Mouse (Mus musculus) embryo, embryonic 11 days (tissue): ENCODE results near the gene Ptbp1.

Experiments
- DNase-seq: peaks from one replicate; pipeline ENCODE4 v3.0.0-alpha.2; 2015

Ptbp1 gene

DNA sequence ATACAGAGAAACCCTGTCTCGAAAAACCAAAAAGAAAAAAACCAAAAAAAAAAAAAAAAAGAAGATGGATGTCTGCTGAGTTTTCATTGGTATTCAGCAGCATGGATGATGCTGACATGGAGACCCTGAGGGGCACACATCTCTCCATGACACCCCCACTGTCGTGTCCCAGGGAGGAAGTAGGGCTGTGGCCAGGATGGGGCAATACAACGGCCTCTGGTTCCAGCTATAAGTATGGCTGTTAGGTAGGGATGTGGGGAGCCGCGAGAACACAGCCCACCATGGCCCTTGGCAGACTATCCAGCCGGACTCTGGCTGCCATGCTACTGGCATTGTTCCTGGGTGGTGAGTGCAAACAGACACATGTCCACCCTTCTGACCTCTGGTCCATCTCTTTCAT lies 31.8 kb downstream of the Ptbp1 start, which contains the start of gene Elane:
TSS of gene Elane (plus strand) at position 194 of the 400 bp plus-strand sequence.
- no peak for DNase-seq

- DNase-seq: no peak
Observed at GRCm38 (mm10) chr10:79886611-79887010, 32.4 kb downstream of the Ptbp1 start.

GRCm38 (mm10) chr10:79889386-79889785 lies 35.2 kb downstream of the Ptbp1 start:
- DNase-seq: no peak

GRCm38 (mm10) chr10:79890670-79891069 lies 36.4 kb downstream of the Ptbp1 start, which contains the start of gene Cfd:
Gene Cfd (plus strand): TSS chr10:79890853.
- no peak for DNase-seq

DNA sequence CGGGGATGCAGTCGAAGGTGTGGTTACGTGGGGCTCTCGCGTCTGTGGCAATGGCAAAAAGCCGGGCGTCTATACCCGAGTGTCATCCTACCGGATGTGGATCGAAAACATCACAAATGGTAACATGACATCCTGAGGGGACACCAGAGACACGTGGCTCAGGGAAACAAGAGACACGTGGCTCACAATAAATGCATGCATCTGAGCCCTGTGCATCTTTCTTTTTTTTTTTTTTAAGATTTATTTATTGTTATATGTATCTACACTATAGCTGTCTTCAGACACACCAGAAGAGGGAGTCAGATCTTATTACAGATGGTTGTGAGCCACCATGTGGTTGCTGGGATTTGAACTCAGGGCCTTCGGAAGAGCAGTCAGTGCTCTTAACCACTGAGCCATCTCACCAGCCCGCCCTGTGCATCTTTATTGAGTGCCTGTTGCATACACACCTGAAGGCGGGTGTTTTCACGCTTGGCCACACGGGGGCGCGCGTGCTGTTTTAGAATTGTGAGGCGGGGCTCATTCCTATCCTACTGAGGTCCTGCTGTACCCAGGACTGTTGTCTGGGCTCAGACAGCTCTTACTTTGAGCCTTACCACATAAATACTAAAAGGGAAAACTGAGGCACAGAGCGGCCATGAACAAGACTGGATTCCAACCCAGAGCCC lies 38.4 kb downstream of the Ptbp1 start:
- peak; percentile 83 for DNase-seq

- DNase-seq: no peak
Observed at GRCm38 (mm10) chr10:79896306-79896705, 42.1 kb downstream of the Ptbp1 start.

DNA sequence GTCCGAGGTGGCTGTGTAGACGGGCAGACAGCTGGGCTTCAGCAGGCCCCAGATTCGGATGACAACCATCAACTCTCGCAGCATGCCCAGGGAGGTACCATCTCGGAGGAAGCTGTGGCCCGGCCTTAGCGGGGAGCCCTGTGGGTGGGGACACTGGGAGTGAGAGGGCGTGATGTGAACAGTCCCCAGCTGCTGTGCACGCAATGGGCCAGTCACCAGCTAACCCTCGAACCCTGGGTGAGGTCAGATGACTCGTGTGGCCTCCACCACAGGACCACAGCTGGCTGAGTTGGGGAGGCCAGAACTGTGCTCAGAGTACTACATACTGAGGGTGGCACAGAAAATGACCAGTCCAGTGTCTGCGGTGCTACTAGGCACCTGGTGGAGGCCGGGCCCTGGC lies 42.6 kb downstream of the Ptbp1 start:
- no peak for DNase-seq

GRCm38 (mm10) chr10:79897316-79898245 lies 43.4 kb downstream of the Ptbp1 start:
- no peak for DNase-seq

DNA sequence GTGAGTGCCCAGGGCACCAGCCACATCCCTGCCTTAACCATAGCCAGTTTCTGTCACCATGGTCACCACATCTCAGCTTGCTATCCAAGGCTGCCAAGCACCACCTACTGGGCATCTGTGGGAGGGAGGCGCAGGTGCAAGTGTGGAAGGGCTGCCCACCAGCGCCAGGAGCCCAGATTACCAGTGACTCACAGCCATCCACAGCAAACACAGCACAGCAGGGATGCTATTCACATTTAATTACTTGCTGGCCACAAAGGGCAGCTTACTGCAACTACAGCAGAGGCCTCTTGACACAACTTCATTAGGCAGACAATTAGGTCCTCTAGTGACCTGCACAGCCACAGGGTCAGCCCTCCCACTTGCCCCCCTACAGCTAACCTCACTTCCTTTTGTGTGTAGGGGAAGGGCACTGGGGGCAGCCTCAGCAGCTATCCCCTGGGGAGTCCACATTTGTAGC lies 46.8 kb downstream of the Ptbp1 start:
- no peak for DNase-seq

- DNase-seq: no peak
Observed at GRCm38 (mm10) chr10:79906712-79907111, 52.5 kb downstream of the Ptbp1 start.

GRCm38 (mm10) chr10:79907415-79907814 lies 53.2 kb downstream of the Ptbp1 start:
- no peak for DNase-seq

DNA sequence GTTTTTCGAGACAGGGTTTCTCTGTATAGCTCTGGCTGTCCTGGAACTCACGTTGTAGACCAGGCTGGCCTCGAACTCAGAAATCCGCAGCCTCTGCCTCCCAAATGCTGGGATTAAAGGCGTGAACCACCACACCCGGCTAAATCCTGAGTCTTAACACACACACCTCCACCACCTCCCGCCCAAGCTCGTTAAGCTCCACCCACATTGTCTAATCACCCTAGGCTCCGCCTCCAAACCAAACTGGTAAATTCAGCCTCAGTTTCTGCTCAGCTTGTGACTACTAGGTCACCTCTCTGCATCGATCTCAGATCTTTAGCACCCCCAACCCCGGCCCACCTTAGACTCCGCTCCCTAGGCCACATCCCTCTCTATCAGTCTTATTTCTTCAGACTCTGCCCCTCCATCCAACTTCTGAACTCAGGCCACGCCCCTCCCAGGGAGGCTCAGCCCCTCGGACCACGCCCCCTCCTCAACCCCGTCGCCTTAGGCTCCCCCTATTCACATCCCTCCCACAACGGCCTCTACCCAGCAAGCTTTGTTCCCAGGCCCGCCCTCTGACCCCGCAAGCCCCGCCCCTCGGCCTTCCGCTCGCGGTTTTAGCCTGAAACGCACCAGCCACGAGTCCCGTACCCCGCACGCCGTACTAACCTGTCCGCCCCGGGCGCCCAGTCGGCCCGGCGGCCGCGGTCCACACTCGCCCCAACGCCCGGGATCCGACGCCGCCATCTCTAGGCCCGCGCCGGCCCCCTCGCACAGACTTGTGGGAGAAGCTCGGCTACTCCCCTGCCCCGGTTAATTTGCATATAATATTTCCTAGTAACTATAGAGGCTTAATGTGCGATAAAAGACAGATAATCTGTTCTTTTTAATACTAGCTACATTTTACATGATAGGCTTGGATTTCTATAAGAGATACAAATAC lies 54.2 kb downstream of the Ptbp1 start, which contains the start of gene Med16:
TSS of gene Med16 (minus strand) at position 757 of the 925 bp plus-strand sequence.
- peak; percentile 98 for DNase-seq

- peak; percentile 50 for DNase-seq
Observed at GRCm38 (mm10) chr10:79909092-79909922, 55.1 kb downstream of the Ptbp1 start.

DNA sequence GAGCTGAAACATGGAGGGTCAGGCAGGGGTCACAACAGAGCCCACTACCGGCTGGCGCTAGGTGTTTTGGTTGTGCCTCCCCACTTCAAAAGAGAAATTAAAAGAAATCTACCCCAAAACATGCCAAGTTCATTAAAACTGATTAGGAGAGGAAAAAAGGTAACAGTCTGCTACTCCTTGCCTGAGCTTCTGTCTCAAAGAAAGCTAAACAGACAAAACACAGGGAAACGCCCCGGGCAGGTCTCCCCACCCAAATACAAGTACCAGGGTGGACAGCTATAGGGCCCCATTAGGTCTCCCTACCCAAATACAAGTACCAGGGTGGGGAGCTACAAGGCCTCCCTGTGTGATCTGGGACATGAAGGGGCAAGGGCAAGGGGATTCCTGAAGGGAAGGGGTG lies 56.3 kb downstream of the Ptbp1 start, which contains the start of gene Gm26602:
TSS of gene Gm26602 (plus strand) at position 301 of the 400 bp plus-strand sequence.
- DNase-seq: no peak

GRCm38 (mm10) chr10:79912412-79912811 lies 58.2 kb downstream of the Ptbp1 start:
- no peak for DNase-seq
